Mouse (Mus musculus) E14TG2a.4 (cell line): ENCODE data around the gene Spcs2.

Experiments used
- CTCF ChIP-seq: conservative IDR thresholded peaks from 2 replicates; pipeline ENCODE4 v1.5.1; 2014; ENCODE audit warnings: low read length
- NANOG ChIP-seq: IDR thresholded peaks from 2 replicates; pipeline ENCODE4 v1.6.1; 2014; ENCODE audit warnings: borderline replicate concordance, low read length, mixed read lengths

- TF ChIP-seq CTCF, result no peak
- TF ChIP-seq NANOG, result no peak
Measured at GRCm38 (mm10) chr7:99893967-99894366, 30.7 kb upstream of the Spcs2 start.
